Comparison of ENCODE assay signal across 15 mouse cellular contexts in the genomic region with DNA sequence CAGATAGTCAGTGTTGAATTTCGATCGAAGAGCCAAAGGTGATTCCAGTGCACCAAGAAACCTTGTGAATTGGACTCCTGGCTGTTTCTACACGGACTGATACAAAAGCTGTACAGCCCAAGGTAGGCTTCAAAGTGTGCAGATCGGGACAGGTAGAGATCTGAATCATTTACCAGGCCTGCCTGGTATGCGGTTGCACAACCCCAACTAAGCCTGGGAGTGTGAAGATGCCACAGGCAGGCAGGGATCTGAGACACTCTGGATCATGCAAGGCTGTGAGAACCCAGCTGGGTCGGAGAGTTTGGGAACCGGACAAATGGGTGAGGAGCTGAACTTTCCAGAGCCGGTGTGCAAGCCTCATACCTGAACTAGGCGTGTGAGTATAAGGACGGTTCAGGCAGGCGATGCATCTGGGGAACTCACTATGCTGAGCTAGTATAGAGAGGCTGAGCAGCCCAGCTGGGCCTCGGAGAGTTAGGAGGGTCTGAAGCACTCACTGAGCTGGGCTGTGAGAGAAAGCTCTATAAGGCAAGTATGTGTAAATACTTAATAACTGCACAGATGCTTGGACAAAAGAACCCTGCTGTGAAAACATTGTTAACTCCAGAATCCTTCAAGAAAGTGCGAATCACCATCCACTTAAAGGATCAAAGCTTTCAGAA.
"Had no signal": no experiment of that assay in that cellular context is flagged by ENCODE, and none has a peak within 500 bp of the region (broad histone marks: within the 10 kb centered on the region; RNA-seq: fewer than 3 reads in every experiment).

No protein-coding gene starts in this region.

- H3K27me3 ChIP-seq: limb, embryonic 12.5 days; neural tube, embryonic 15.5 days; stomach, embryonic 15.5 days had no signal

- H3K4me1 ChIP-seq: limb, embryonic 12.5 days; midbrain, embryonic 10.5 days; neural tube, embryonic 15.5 days; stomach, embryonic 15.5 days had no signal

- H3K36me3 ChIP-seq: limb, embryonic 12.5 days; midbrain, embryonic 10.5 days; neural tube, embryonic 15.5 days; stomach, embryonic 15.5 days had no signal

- H3K9ac ChIP-seq: limb, embryonic 12.5 days; liver, embryonic 14.5 days; neural tube, embryonic 15.5 days; stomach, embryonic 15.5 days had no signal

- H3K4me2 ChIP-seq: limb, embryonic 12.5 days; neural tube, embryonic 15.5 days; stomach, embryonic 15.5 days had no signal

- H3K27ac ChIP-seq: layer of hippocampus, adult 2 months; limb, embryonic 12.5 days; liver, embryonic 14.5 days; midbrain, embryonic 10.5 days; neural tube, embryonic 15.5 days; stomach, embryonic 15.5 days had no signal

- H3K4me3 ChIP-seq: layer of hippocampus, adult 2 months; limb, embryonic 12.5 days; midbrain, embryonic 10.5 days; myocyte; neural tube, embryonic 15.5 days; stomach, embryonic 15.5 days had no signal

- H3K9me3 ChIP-seq: limb, embryonic 12.5 days; midbrain, embryonic 10.5 days; neural tube, embryonic 15.5 days; stomach, embryonic 15.5 days had no signal

- DNase-seq: kidney, adult 18-20 months; kidney, postnatal 10 days; kidney, postnatal 4 days; lung, adult 2 months; lung, postnatal 4 days; midbrain, embryonic 14.5 days; thymus, adult 2 months; thymus, postnatal 25 days had no signal
